Mouse (Mus musculus) bone marrow, adult 2 months (tissue): ENCODE results near the gene Atp8a2. TPM values are rescaled to one million over a fixed set of nuclear protein-coding genes. Genes with fewer than 3 reads are reported as not detected.
"Not testable (repeated sequence)": the region's sequence is repeated elsewhere in the genome, so short reads cannot be mapped to it uniquely, and the experiment has no call there.

ENCODE experiments used
- H3K27ac ChIP-seq: fragments of 200-500 bp; 2 replicates; pipeline ENCODE4 v1.5.1; 2012; ENCODE audit warnings: low read depth, mild to moderate bottlenecking, control low read depth, inconsistent platforms, low read length; ENCODE audit not compliant: control insufficient read depth, poor library complexity, insufficient read depth
- H3K4me1 ChIP-seq: fragments of 200-500 bp; 2 replicates; pipeline ENCODE4 v1.6.1; 2011; ENCODE audit warnings: low read length; ENCODE audit not compliant: control insufficient read depth, insufficient read depth
- H3K4me3 ChIP-seq: fragments of 200-500 bp; replicated peaks from 2 replicates; pipeline ENCODE3; 2011; ENCODE audit warnings: mild to moderate bottlenecking, low read depth, low read length, control low read depth; ENCODE audit not compliant: control insufficient read depth
- CTCF ChIP-seq: fragments of 200-500 bp; IDR thresholded peaks from 2 replicates; pipeline ENCODE4 v1.5.1; 2011; ENCODE audit warnings: low read length, control low read depth; ENCODE audit not compliant: control insufficient read depth, insufficient read depth
- POLR2A ChIP-seq: fragments of 200-500 bp; IDR thresholded peaks from 2 replicates; pipeline ENCODE4 v1.6.1; 2011; ENCODE audit warnings: low read depth, mild to moderate bottlenecking, control low read depth, low read length, borderline replicate concordance; ENCODE audit not compliant: control insufficient read depth
- WGBS: fragments of 180-500 bp; shearing (Covaris S2); methylation state at CpG from one replicate; pipeline ENCODE4 v1.1.7; 2018; 5-methylcytosine and 5-hydroxymethylcytosine counted together
- polyA plus RNA-seq: library from polyadenylated mRNA; stranded (reverse); fragments of >200 nt; gene quantifications from 2 replicates; pipeline ENCODE4 v1.2.4, GENCODE M21; 2011; ENCODE audit warnings: low replicate concordance; ENCODE audit not compliant: missing spikeins, insufficient read depth, insufficient read length

The Atp8a2 gene
- polyA plus RNA-seq, 1 experiment: 0.20 TPM

- H3K27ac ChIP-seq: peak within 1 kb of the TSS; percentile 7; the same call in 1 of the 2 replicates
- 1% methylated on average over 65 of the region's 65 CpGs for WGBS
- TF ChIP-seq CTCF: no peak; the same call in 1 of the 2 replicates
- no peak for TF ChIP-seq POLR2A
Observed at GRCm38 (mm10) chr14:59625158-59625805, 571.7 kb downstream of the Atp8a2 start, which contains the start of gene Shisa2. Gene Shisa2 (plus strand): TSS chr14:59625308.

GRCm38 (mm10) chr14:59624326-59624885 lies 572.6 kb downstream of the Atp8a2 start:
- WGBS: 66% methylated on average over 9 of the region's 9 CpGs
- Histone ChIP-seq H3K4me3 (no peak overlapping the region), H3K4me1 (no peaks in the 10 kb centered on the region), H3K27ac (no peak overlapping the region)
- TF ChIP-seq CTCF: no peak
- TF ChIP-seq POLR2A: no peak

More at GRCm38 (mm10) chr14:59625158-59625805, 571.7 kb downstream of the Atp8a2 start, which contains the start of gene Shisa2:
- Histone ChIP-seq H3K4me1 (no peaks in the 10 kb centered on the region), H3K4me3 (peak within 1 kb of the TSS; percentile 6)

- Histone ChIP-seq H3K4me3 (no peak overlapping the region), H3K4me1 (no peaks in the 10 kb centered on the region), H3K27ac (no peak overlapping the region)
- TF ChIP-seq POLR2A: no peak
- TF ChIP-seq CTCF: no peak
- 85% methylated on average over 7 of the region's 7 CpGs for WGBS
Observed at GRCm38 (mm10) chr14:59616802-59617201, 580.2 kb downstream of the Atp8a2 start.

GRCm38 (mm10) chr14:59614149-59614548 lies 582.8 kb downstream of the Atp8a2 start:
- H3K4me1 ChIP-seq, H3K4me3 ChIP-seq, H3K27ac ChIP-seq: not testable (repeated sequence)
- WGBS: 58% methylated on average over 3 of the region's 3 CpGs

GRCm38 (mm10) chr14:59612920-59613625 lies 583.9 kb downstream of the Atp8a2 start:
- no peak overlapping the region for H3K4me3 ChIP-seq
- no peak overlapping the region for H3K27ac ChIP-seq
- H3K4me1 ChIP-seq: no peaks in the 10 kb centered on the region
- 51% methylated on average over 14 of the region's 14 CpGs for WGBS
- TF ChIP-seq POLR2A (no peak), CTCF (peak; percentile 52)

- TF ChIP-seq CTCF (no peak), POLR2A (no peak)
- 16% methylated on average over 3 of the region's 3 CpGs for WGBS
Observed at GRCm38 (mm10) chr14:59607021-59607420, 590.0 kb downstream of the Atp8a2 start.

GRCm38 (mm10) chr14:59605671-59606353 lies 591.2 kb downstream of the Atp8a2 start:
- Histone ChIP-seq H3K27ac (no peak overlapping the region), H3K4me3 (no peak overlapping the region), H3K4me1 (no peaks in the 10 kb centered on the region)
- TF ChIP-seq POLR2A (no peak), CTCF (peak; percentile 56)
- WGBS: 20% methylated on average over 5 of the region's 5 CpGs

More at GRCm38 (mm10) chr14:59607021-59607420, 590.0 kb downstream of the Atp8a2 start:
- Histone ChIP-seq H3K4me1 (no peaks in the 10 kb centered on the region), H3K4me3 (no peak overlapping the region), H3K27ac (no peak overlapping the region)

GRCm38 (mm10) chr14:59604002-59604645 lies 592.9 kb downstream of the Atp8a2 start:
- H3K4me1 ChIP-seq: no peaks in the 10 kb centered on the region
- H3K27ac ChIP-seq: no peak overlapping the region
- no peak for TF ChIP-seq CTCF
- TF ChIP-seq POLR2A: no peak
- no peak overlapping the region for H3K4me3 ChIP-seq
- 64% methylated on average over 5 of the region's 5 CpGs for WGBS
